ENCODE assay signal across 9 mouse cellular contexts in genomic region chr9:90162243-90162925, GRCm38 (mm10). TPM values are rescaled to one million over a fixed set of nuclear protein-coding genes. Genes with fewer than 3 reads are reported as not detected.
DNase-seq lines count a peak whose midpoint lies in the region; ATAC-seq and TF ChIP-seq lines count a peak whose summit lies in the region.
"Had no signal": no experiment of that assay in that cellular context is flagged by ENCODE, and none has a peak within 500 bp of the region (broad histone marks: within the 10 kb centered on the region; RNA-seq: fewer than 3 reads in every experiment).

No protein-coding gene starts in this region.

- no peak for DNase-seq in frontal cortex, postnatal 25 days (ENCODE audit: low spot score in 2 of 2)
- peak; percentile 78 for DNase-seq in embryonic facial prominence, embryonic 11.5 days (ENCODE audit: low spot score)
- peak; percentile 87 for DNase-seq in kidney, postnatal 0 days (ENCODE audit: low spot score)
- DNase-seq in lung, postnatal 36 days = peak; percentile 68
- no peak for DNase-seq in layer of hippocampus, adult 11-12 months (ENCODE audit: low spot score)

- peak overlapping the region; percentile 81 for H3K9ac ChIP-seq in embryonic facial prominence, embryonic 11.5 days (replicated peaks; ENCODE audit: low read length)
- H3K9ac ChIP-seq in heart, embryonic 14.5 days (ENCODE audit: low read length) = peak overlapping the region; percentile 82
- peak overlapping the region; percentile 54 for H3K9ac ChIP-seq in kidney, postnatal 0 days (ENCODE audit: low read depth, low read length)

- no peaks in the 10 kb centered on the region for H3K36me3 ChIP-seq in embryonic facial prominence, embryonic 11.5 days (replicated peaks; ENCODE audit: control insufficient read depth, insufficient read depth, low read depth, low read length)
- H3K36me3 ChIP-seq in heart, embryonic 14.5 days (ENCODE audit: control insufficient read depth, insufficient read depth, low read length) = no peaks in the 10 kb centered on the region
- no peaks in the 10 kb centered on the region for H3K36me3 ChIP-seq in kidney, postnatal 0 days (ENCODE audit: insufficient read depth, low read length)
- H3K36me3 ChIP-seq in small intestine, adult 2 months (ENCODE audit: control insufficient read depth, insufficient read depth, low read length) = no peaks in the 10 kb centered on the region

- 13% methylated on average over 18 of the region's 29 CpGs for WGBS in embryonic facial prominence, embryonic 11.5 days
- 9% methylated on average over 19 of the region's 29 CpGs for WGBS in heart, embryonic 14.5 days
- 10% methylated on average over 21 of the region's 29 CpGs for WGBS in kidney, postnatal 0 days
- 10% methylated on average over 28 of the region's 29 CpGs for WGBS in small intestine, adult 2 months

- peak overlapping the region; percentile 94 for H3K4me2 ChIP-seq in embryonic facial prominence, embryonic 11.5 days (ENCODE audit: low read depth, low read length)
- H3K4me2 ChIP-seq in heart, embryonic 14.5 days (ENCODE audit: low read length) = peak overlapping the region; percentile 96
- H3K4me2 ChIP-seq in kidney, postnatal 0 days (ENCODE audit: low read length) = peak overlapping the region; percentile 83

- peak; percentile 54 for TF ChIP-seq CTCF in kidney, postnatal 0 days (IDR thresholded peaks at IDR 0.05; ENCODE audit: low read depth)
- peak; percentile 28; the same call in 1 of the 2 replicates for TF ChIP-seq CTCF in small intestine, adult 2 months (IDR thresholded peaks at IDR 0.05; ENCODE audit: extremely low read depth, insufficient read length, insufficient replicate concordance, low read depth, low read length)

- no peaks in the 10 kb centered on the region for H3K27me3 ChIP-seq in embryonic facial prominence, embryonic 11.5 days (ENCODE audit: control insufficient read depth, insufficient read depth, low read length)
- no peaks in the 10 kb centered on the region for H3K27me3 ChIP-seq in heart, embryonic 14.5 days (ENCODE audit: control insufficient read depth, insufficient read depth, low read length)
- no peaks in the 10 kb centered on the region for H3K27me3 ChIP-seq in kidney, postnatal 0 days (ENCODE audit: insufficient read depth, low read length)
- peaks cover 20% of the 10 kb centered on the region for H3K27me3 ChIP-seq in small intestine, adult 2 months (ENCODE audit: control insufficient read depth, insufficient read depth, low read length)

- H3K4me3 ChIP-seq in embryonic facial prominence, embryonic 11.5 days (ENCODE audit: low read depth, low read length) = peak overlapping the region; percentile 68
- H3K4me3 ChIP-seq in heart, embryonic 14.5 days (ENCODE audit: control insufficient read depth in 1 of 2, insufficient read depth in 1 of 2, low read depth in 1 of 2, low read length in 2 of 2) = peak overlapping the region; percentile 45 to 82
- peak overlapping the region; percentile 64 for H3K4me3 ChIP-seq in kidney, postnatal 0 days (replicated peaks; ENCODE audit: low read depth, low read length)
- peak overlapping the region; percentile 57 for H3K4me3 ChIP-seq in small intestine, adult 2 months (ENCODE audit: low read depth, low read length)

- ATAC-seq in frontal cortex, adult (ENCODE audit: low TSS enrichment) = peak; percentile 53
- ATAC-seq in embryonic facial prominence, embryonic 11.5 days (replicated peaks; ENCODE audit: insufficient number of reproducible peaks, low FRiP score, low TSS enrichment, low read depth) = peak; percentile 84
- ATAC-seq in heart, embryonic 14.5 days (ENCODE audit: insufficient number of reproducible peaks, insufficient read depth, low FRiP score, low read depth) = peak; percentile 81
- ATAC-seq in kidney, postnatal 0 days (replicated peaks; ENCODE audit: low FRiP score, low read depth) = peak; percentile 89

- no peaks in the 10 kb centered on the region for H3K9me3 ChIP-seq in embryonic facial prominence, embryonic 11.5 days (replicated peaks; ENCODE audit: control insufficient read depth, low read length)
- H3K9me3 ChIP-seq in heart, embryonic 14.5 days (ENCODE audit: control insufficient read depth, low read length) = no peaks in the 10 kb centered on the region
- no peaks in the 10 kb centered on the region for H3K9me3 ChIP-seq in kidney, postnatal 0 days (replicated peaks; ENCODE audit: low read length)

- peak overlapping the region; percentile 38; the same call in 1 of the 2 replicates for H3K27ac ChIP-seq in embryonic facial prominence, embryonic 11.5 days (replicated peaks; ENCODE audit: low read depth, low read length)
- peak overlapping the region in 1 of 2 experiments; percentile 45; a peak in 1 of 4 replicates for H3K27ac ChIP-seq in heart, embryonic 14.5 days (replicated peaks in 1 of 2; ENCODE audit: control insufficient read depth in 1 of 2, insufficient read depth in 1 of 2, low read depth in 2 of 2, low read length in 2 of 2)
- 0 out of 2 replicates have a peak overlapping the region, but pooled peaks have one; percentile 19 for H3K27ac ChIP-seq in kidney, postnatal 0 days
- no peak overlapping the region for H3K27ac ChIP-seq in small intestine, adult 2 months (ENCODE audit: insufficient read depth, low read depth, low read length)
- H3K27ac ChIP-seq: macrophage had no signal

- TF ChIP-seq POLR2A in small intestine, adult 2 months (IDR thresholded peaks at IDR 0.05; ENCODE audit: low read depth, low read length) = no peak

- no peaks in the 10 kb centered on the region for H3K4me1 ChIP-seq in embryonic facial prominence, embryonic 11.5 days (ENCODE audit: control insufficient read depth, insufficient read depth, low read length)
- peaks cover 6 to 15% of the 10 kb centered on the region in 2 experiments; a peak in 2 of 4 replicates for H3K4me1 ChIP-seq in heart, embryonic 14.5 days (ENCODE audit: control insufficient read depth in 2 of 2, insufficient read depth in 2 of 2, low read length in 2 of 2)
- peaks cover 6% of the 10 kb centered on the region for H3K4me1 ChIP-seq in kidney, postnatal 0 days (replicated peaks; ENCODE audit: insufficient read depth, low read length)
- H3K4me1 ChIP-seq in small intestine, adult 2 months (ENCODE audit: control insufficient read depth, insufficient read depth, insufficient read length, low read length) = peaks cover 3% of the 10 kb centered on the region; the same call in 1 of the 2 replicates

RNA-seq across cellular contexts. Expression of gene Adamts7, which starts 0.5 kb away (rescaled TPM):
- 8.4 and 9.4 TPM in 2 replicates for polyA plus RNA-seq in embryonic facial prominence, embryonic 11.5 days (2014; fragmentation: Nextera tagmentation; extraction: Ambion mirVana)
- polyA plus RNA-seq in heart, embryonic 14.5 days (2014; fragmentation: Nextera tagmentation; extraction: Ambion mirVana) = 6.9 and 8.8 TPM in 2 replicates
- polyA plus RNA-seq in kidney, postnatal 0 days (2015; fragmentation: Nextera tagmentation; extraction: Ambion mirVana) = 11.6 and 12.8 TPM in 2 replicates
- 2.8 and 4.1 TPM in 2 replicates for polyA plus RNA-seq in small intestine, adult 2 months (2012; rRNA removed)
- polyA plus RNA-seq: macrophage had no signal

RNA-seq across cellular contexts. Expression of gene Morf4l1, which starts 47.8 kb away (rescaled TPM):
- 527 and 556 TPM in 2 replicates for polyA plus RNA-seq in embryonic facial prominence, embryonic 11.5 days (2014; fragmentation: Nextera tagmentation; extraction: Ambion mirVana)
- 314 and 344 TPM in 2 replicates for polyA plus RNA-seq in heart, embryonic 14.5 days (2014; fragmentation: Nextera tagmentation; extraction: Ambion mirVana)
- polyA plus RNA-seq in kidney, postnatal 0 days (2015; fragmentation: Nextera tagmentation; extraction: Ambion mirVana) = 412 and 452 TPM in 2 replicates
- 8.3 and 21.0 TPM in 2 replicates for polyA plus RNA-seq in small intestine, adult 2 months (2012; rRNA removed)

Comparison
In these comparisons a context has a peak if more than half of its experiments do, and no peak if none do; other contexts are left out.
1. DNase-seq: peak in embryonic facial prominence, embryonic 11.5 days (single experiment), kidney, postnatal 0 days (single experiment) and lung, postnatal 36 days (single experiment); none in frontal cortex, postnatal 25 days (0 of 2) and layer of hippocampus, adult 11-12 months (single experiment).
2. RNA of gene Morf4l1, which starts 47.8 kb away (polyA plus RNA-seq): 527 to 556 TPM in embryonic facial prominence, embryonic 11.5 days, 412 to 452 TPM in kidney, postnatal 0 days and 314 to 344 TPM in heart, embryonic 14.5 days; 8.3 to 21.0 TPM in small intestine, adult 2 months; every median in the first group is over 10 times any median in the second.
3. Peak in every context shown above with its lines, with median percentiles within 50 percentile points of each other: ATAC-seq, H3K4me2 ChIP-seq, H3K4me3 ChIP-seq and H3K9ac ChIP-seq.